In the genomic region with DNA sequence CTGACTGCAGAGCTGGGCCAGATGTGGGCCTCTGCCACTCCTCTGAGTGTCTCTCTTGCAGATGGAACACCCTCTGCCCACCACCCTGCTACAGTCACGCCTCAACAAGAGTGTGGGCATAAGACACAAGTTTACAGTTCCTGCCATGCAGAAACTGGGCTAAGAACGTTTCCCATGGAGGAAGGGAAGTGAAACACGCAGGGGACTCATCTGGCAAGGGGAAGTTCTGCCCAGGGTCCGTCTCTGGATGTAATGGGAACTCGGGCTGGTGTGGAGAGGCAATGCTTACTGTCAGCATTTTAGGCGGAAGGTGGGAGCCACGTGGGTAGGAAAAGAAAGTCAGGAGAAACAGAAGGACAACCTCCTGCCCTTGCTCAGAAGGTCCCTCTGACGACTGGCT, we compare ENCODE assay signal across 14 mouse cellular contexts. TPM values are rescaled to one million over a fixed set of nuclear protein-coding genes. Genes with fewer than 3 reads are reported as not detected.
DNase-seq lines count a peak whose midpoint lies in the region; ATAC-seq and TF ChIP-seq lines count a peak whose summit lies in the region.
"Had no signal": no experiment of that assay in that cellular context is flagged by ENCODE, and none has a peak within 500 bp of the region (broad histone marks: within the 10 kb centered on the region; RNA-seq: fewer than 3 reads in every experiment).

No protein-coding gene starts in this region.

- no peak overlapping the region for H3K4me3 ChIP-seq in lung, adult 2 months (replicated peaks; ENCODE audit: extremely low read depth, low read depth, low read length)
- H3K4me3 ChIP-seq: heart, embryonic 15.5 days; intestine, embryonic 15.5 days; limb, embryonic 13.5 days had no signal

- no peak for TF ChIP-seq CTCF in lung, adult 2 months (IDR thresholded peaks at IDR 0.05; ENCODE audit: insufficient read depth, low read length)

- 60% methylated on average over 8 of the region's 8 CpGs for WGBS in lung, adult 2 months

- no peak for TF ChIP-seq POLR2A in lung, adult 2 months (IDR thresholded peaks at IDR 0.05; ENCODE audit: borderline replicate concordance, extremely low read depth, low read depth, low read length)

- ATAC-seq in hematopoietic stem cell, adult 5-6 weeks (replicated peaks in 1 of 2; ENCODE audit: insufficient read depth in 1 of 2, low FRiP score in 2 of 2, low TSS enrichment in 1 of 2, low read depth in 1 of 2, poor library complexity in 2 of 2, severe bottlenecking in 2 of 2) = peak; percentile 16 to 22; a peak in 1 of 4 replicates
- ATAC-seq: CD4-positive, CD25-positive, alpha-beta regulatory T cell, adult 4 months; intestine, embryonic 15.5 days had no signal

- DNase-seq in kidney, adult 11 months = peak; percentile 14
- no peak for DNase-seq in kidney, postnatal 14 days
- DNase-seq in lung, postnatal 25 days (ENCODE audit: low spot score) = peak; percentile 45
- no peak for DNase-seq in lung, adult 2 months
- DNase-seq in skeletal muscle tissue, adult 2 months (ENCODE audit: low read depth, low spot score) = peak; percentile 45
- no peak for DNase-seq in cerebellum, postnatal 25 days
- DNase-seq in embryo, embryonic 10 days (ENCODE audit: low spot score) = no peak
- DNase-seq: adrenal gland, adult 8-10 months; cerebellum, adult 11-12 months had no signal

- H3K4me1 ChIP-seq in lung, adult 2 months (ENCODE audit: control insufficient read depth, insufficient read depth, low read length) = no peaks in the 10 kb centered on the region
- H3K4me1 ChIP-seq: heart, embryonic 15.5 days; intestine, embryonic 15.5 days had no signal

RNA-seq across cellular contexts. Expression of a gene that starts 2.7 kb away (rescaled TPM):
- polyA plus RNA-seq in lung, adult 2 months (2012; rRNA removed) = 9.2 and 13.9 TPM in 2 replicates
- 5.0 and 9.5 TPM in 2 replicates for total RNA-seq in hematopoietic stem cell, adult 5-6 weeks (2017)

RNA-seq across cellular contexts. Expression of a gene that starts 45.3 kb away (rescaled TPM):
- polyA plus RNA-seq in lung, adult 2 months (2012; rRNA removed) = 85.2 and 110 TPM in 2 replicates
- 1,843 and 2,010 TPM in 2 replicates for total RNA-seq in hematopoietic stem cell, adult 5-6 weeks (2017)

Comparison
In these comparisons a context has a peak if more than half of its experiments do, and no peak if none do; other contexts are left out.
1. DNase-seq: peak in kidney, adult 11 months (single experiment), lung, postnatal 25 days (single experiment) and skeletal muscle tissue, adult 2 months (single experiment); none in kidney, postnatal 14 days (single experiment), lung, adult 2 months (single experiment), cerebellum, postnatal 25 days (0 of 2) and embryo, embryonic 10 days (single experiment).